Mouse (Mus musculus) midbrain, embryonic 10.5 days (tissue): ENCODE data around the gene Ncdn. TPM values are rescaled to one million over a fixed set of nuclear protein-coding genes. Genes with fewer than 3 reads are reported as not detected.

Experiments
- DNase-seq: peaks from one replicate; pipeline ENCODE4 v3.0.0-alpha.2; 2017; ENCODE audit warnings: low spot score
- H3K27ac ChIP-seq: fragments of 300-500 bp; sonication (generic); replicated peaks from 2 replicates; pipeline ENCODE4 v1.5.1; 2016; ENCODE audit warnings: mild to moderate bottlenecking
- H3K27me3 ChIP-seq: fragments of 300-500 bp; sonication (generic); 2 replicates; pipeline ENCODE4 v1.6.1; 2016; ENCODE audit warnings: low read depth, mild to moderate bottlenecking; ENCODE audit not compliant: poor library complexity, severe bottlenecking
- H3K36me3 ChIP-seq: fragments of 300-500 bp; sonication (generic); 2 replicates; pipeline ENCODE4 v1.6.1; 2016; ENCODE audit warnings: mild to moderate bottlenecking, moderate library complexity
- H3K4me1 ChIP-seq: fragments of 300-500 bp; sonication (generic); 2 replicates; pipeline ENCODE4 v1.6.1; 2016
- H3K4me3 ChIP-seq: fragments of 300-500 bp; sonication (generic); 2 replicates; pipeline ENCODE4 v1.5.1; 2016; ENCODE audit warnings: mild to moderate bottlenecking, moderate library complexity
- H3K9me3 ChIP-seq: fragments of 300-500 bp; sonication (generic); replicated peaks from 2 replicates; pipeline ENCODE4 v1.6.1; 2016; ENCODE audit warnings: mild to moderate bottlenecking
- WGBS: fragments of 180-500 bp; shearing (Covaris S2); methylation state at CpG from one replicate; pipeline ENCODE4 v1.1.7; 2016; 5-methylcytosine and 5-hydroxymethylcytosine counted together
- polyA plus RNA-seq: library from polyadenylated mRNA; unstranded; fragments of >200 nt; fragmentation: Nextera tagmentation; extraction: Ambion mirVana; gene quantifications from 2 replicates; pipeline ENCODE4 v1.2.1, GENCODE M21; 2016

The Ncdn gene
- polyA plus RNA-seq, 1 experiment from 2014 or later: 33.5 TPM

DNA sequence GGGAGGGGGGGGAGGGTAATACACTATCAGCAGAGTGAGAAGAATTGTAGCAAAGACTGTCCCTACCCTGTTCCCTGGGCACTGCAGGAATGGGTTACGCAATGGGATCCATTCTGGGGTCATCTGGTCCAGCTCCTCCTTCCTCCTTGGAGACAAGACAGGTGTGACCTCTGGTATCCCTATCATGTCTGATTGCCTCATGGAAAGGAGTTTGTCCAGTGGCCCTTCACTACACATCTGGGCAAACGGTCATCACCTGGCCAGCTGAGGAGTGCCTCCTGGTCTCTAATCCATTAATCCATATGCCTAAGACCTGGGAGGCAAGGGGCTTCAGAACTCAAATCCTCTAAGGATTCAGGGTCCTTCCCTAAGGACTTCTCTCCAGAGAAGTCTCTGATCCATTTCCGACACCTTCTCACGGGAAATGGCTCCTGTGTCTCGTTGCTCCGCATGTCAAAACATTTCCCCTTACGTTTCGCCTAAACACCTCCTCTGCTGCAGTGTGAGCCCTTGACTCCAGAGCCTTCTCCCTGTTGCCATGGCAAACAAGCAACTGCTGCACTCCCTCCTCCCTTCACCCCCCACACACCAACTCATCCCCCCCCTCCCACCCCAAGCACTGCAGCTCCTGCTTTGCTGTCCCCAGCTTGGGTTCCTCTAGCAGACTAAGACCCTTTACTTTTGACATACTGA, 2.2 kb downstream of the Ncdn start:
- H3K27ac ChIP-seq: no peak overlapping the region
- H3K4me1 ChIP-seq: peaks cover 60% of the 10 kb centered on the region
- peaks cover 17% of the 10 kb centered on the region for H3K27me3 ChIP-seq
- H3K36me3 ChIP-seq: peaks cover 50% of the 10 kb centered on the region
- no peak for DNase-seq
- H3K9me3 ChIP-seq: no peaks in the 10 kb centered on the region
- peak overlapping the region; percentile 95 for H3K4me3 ChIP-seq
- WGBS: 78% methylated on average over 8 of the region's 8 CpGs

DNA sequence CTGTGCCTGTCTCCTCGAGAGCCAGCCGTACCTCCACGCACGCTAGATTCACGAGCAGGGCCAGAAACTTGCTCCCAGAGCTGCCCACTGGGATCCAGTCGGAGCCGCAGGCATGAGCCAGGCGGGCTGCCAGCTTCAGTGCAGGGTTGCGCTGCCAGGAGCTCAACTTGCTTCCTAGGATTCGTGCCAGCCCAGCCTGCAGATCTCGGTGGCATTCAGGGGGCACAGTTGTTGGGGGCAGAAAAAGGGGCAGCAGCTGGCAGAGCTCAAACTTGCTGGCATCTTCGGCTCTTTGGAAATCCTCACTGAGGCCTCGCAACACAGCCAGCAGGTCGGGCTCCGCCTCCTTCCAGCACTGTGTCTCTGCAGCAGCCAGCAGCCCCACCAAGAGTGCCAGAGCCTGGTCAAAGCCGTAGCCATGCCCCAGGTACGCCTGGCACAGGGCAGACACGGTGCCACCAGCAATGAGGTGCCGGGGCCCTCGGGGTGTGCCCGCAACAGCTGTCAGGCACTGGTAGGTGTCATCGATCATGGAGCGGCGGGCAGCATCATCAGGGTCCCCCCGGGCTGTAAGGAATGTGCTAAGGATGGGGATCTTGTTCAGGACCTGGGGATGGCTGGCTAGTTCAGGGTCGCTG, 3.1 kb downstream of the Ncdn start:
- no peak overlapping the region for H3K4me3 ChIP-seq
- peaks cover 59% of the 10 kb centered on the region for H3K4me1 ChIP-seq
- no peak overlapping the region for H3K27ac ChIP-seq
- no peak for DNase-seq
- WGBS: 92% methylated on average over 26 of the region's 26 CpGs
- H3K9me3 ChIP-seq: no peaks in the 10 kb centered on the region
- H3K36me3 ChIP-seq: peaks cover 58% of the 10 kb centered on the region
- peaks cover 26% of the 10 kb centered on the region for H3K27me3 ChIP-seq

DNA sequence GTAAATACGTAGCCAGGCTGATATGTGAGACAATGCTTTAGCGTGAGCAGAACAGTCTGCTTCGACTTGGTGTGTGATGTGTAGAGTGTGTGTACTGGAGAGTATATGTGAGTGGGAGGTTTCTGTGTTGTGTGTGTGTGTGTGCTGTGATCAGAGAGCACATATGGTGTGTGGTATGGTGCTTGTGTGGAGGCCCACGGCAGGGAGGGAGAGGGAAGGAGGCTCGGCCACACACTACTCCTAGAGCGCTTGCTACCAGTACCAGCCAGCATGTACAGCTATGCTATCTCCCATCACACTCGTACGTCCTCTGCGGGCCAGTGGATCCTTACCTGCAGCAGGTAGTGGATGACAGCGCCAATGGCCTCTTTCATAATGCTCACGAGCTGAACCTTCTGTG, 3.7 kb downstream of the Ncdn start:
- Histone ChIP-seq H3K27ac (no peak overlapping the region), H3K9me3 (no peaks in the 10 kb centered on the region), H3K27me3 (peaks cover 32% of the 10 kb centered on the region), H3K36me3 (peaks cover 65% of the 10 kb centered on the region), H3K4me3 (no peak overlapping the region), H3K4me1 (peaks cover 57% of the 10 kb centered on the region)
- DNase-seq: no peak
- 91% methylated on average over 11 of the region's 11 CpGs for WGBS

DNA sequence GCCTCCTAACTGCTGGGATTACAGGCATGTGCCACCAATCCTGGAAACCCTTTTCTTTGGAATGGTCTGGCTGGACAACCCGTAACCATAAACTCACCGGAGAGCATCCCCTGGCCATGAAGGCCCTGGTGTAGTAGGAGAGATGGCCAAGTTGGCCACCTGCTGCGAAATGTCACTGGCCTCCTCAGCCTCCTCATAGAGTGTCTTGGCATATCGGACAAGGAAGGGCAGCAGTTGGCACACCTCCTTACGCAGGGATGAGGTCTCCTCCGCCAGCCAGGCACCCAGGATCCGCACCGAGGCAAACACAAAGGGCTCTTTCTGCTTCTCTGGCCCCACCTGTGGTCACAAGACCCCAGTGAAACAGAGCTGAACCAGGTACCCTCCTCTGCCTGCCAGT, 4.9 kb downstream of the Ncdn start:
- Histone ChIP-seq H3K9me3 (no peaks in the 10 kb centered on the region), H3K27me3 (peaks cover 44% of the 10 kb centered on the region), H3K36me3 (peaks cover 70% of the 10 kb centered on the region), H3K4me3 (no peak overlapping the region), H3K4me1 (peaks cover 59% of the 10 kb centered on the region), H3K27ac (no peak overlapping the region)
- WGBS: 96% methylated on average over 8 of the region's 8 CpGs
- DNase-seq: no peak

DNA sequence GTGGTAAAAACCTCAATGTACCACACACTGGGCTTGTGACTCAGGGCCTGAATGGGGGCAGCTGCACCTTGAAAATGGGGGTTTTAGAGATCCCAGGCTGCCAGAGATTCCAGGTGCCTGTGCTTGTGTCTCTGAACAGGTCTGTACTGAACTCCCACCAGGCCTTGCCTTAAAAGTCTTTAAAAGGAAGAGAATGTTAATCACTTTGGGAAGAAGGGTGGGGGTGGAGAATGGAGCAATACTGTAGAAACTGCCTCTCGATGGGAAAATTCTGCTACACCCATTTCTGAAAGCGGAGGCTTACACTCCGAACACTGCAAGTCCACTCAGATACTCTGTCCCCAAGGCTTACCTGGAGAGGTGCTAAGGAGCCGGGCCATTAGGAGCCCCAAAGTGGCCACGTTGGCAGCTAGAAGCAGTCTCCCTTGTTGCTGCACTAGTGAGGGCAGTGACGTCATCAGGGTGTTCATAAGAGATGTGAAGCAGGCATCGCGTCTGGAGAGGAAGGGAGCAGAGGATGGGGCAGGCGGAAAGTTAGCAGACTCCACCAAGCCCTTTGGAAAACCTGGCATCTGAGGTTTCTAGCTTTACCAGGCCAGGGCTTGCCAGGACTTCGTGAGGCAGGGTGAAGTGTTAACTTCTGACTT, 6.9 kb downstream of the Ncdn start:
- DNase-seq: no peak
- WGBS: 88% methylated on average over 10 of the region's 10 CpGs
- H3K4me1 ChIP-seq: peaks cover 50% of the 10 kb centered on the region
- H3K27ac ChIP-seq: no peak overlapping the region
- H3K9me3 ChIP-seq: no peaks in the 10 kb centered on the region
- H3K36me3 ChIP-seq: peaks cover 70% of the 10 kb centered on the region
- no peak overlapping the region for H3K4me3 ChIP-seq
- peaks cover 57% of the 10 kb centered on the region for H3K27me3 ChIP-seq

DNA sequence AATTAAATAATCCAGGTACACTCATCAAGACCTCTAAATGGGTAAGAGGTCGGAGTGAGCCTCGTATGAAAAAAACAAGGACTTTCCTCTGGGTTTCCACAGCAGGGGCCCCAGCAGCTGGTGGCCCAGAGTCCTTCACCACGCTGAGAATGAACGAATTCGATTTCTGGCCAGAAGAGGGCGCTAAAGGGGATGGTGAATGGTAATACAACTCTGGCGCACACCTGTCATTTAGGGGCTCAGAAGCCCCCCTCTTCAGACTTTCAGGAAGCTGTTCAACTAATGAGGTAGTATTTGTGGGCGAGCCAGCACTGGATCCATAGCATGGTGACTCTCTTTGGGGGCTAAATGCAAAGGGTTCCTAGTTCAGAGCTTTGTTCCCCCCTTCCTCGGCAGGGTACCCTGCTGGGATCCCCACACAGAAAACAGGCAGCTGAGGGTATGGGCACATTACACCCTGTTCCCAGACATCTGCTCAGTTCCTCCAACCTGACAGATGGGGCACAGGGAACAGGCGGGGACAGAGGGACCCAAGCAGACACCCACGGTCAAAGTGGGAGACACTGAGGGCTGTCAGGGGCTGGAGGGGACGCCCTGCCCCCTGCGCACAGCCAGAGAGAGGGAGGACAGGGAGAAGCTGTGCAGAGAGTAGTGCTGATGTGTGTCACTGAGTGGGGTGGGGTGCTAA, 7.6 kb downstream of the Ncdn start:
- peak; percentile 47 for DNase-seq
- 43% methylated on average over 13 of the region's 13 CpGs for WGBS
- Histone ChIP-seq H3K4me1 (peaks cover 43% of the 10 kb centered on the region), H3K9me3 (no peaks in the 10 kb centered on the region), H3K27me3 (peaks cover 58% of the 10 kb centered on the region), H3K27ac (no peak overlapping the region), H3K36me3 (peaks cover 66% of the 10 kb centered on the region), H3K4me3 (no peak overlapping the region)

DNA sequence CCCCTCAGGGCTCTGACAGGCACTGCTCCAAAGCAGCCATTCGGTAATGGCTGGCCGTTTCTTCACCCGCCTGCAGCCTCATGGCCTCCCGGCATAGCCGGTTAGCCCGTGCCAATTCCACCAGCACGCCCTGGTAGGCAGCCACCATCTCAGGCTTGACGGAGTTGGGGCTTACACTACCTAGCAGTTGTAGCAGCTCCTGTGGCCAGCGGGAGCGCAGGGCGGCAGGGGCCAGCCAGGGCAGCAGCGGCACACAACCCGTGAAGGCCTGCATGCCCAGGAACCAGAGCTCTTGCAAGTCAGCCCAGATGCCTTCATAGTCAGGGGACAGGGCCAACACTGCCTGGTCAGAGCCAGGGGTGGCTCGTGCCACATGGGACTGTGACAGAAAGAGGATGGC, 8.4 kb downstream of the Ncdn start:
- no peak for DNase-seq

DNA sequence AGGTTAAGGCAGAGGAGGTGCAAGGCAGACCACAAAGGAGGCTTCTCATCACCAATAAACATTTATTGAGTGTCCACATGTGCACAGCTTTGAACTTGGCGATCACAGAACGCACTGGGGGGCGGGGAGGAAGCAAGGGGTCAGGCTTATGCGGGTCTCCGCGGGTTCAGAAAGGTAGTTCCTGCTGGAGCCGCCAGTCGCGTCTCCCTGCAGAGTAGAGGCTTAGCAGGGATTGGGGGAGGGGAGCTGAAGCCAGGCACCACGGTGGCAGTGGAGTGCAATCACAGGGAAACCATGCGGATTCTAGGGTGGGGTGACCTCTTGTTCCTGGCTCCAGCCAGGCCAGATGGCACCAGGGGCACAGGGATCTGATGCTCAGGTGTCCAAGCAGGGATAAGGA, 9.5 kb downstream of the Ncdn start:
- Histone ChIP-seq H3K27me3 (peaks cover 76% of the 10 kb centered on the region), H3K36me3 (peaks cover 47% of the 10 kb centered on the region), H3K9me3 (no peaks in the 10 kb centered on the region), H3K4me3 (no peak overlapping the region), H3K27ac (no peak overlapping the region), H3K4me1 (peaks cover 34% of the 10 kb centered on the region)
- 3% methylated on average over 11 of the region's 11 CpGs for WGBS
- DNase-seq: peak; percentile 45

More for the DNA sequence above, 8.4 kb downstream of the Ncdn start:
- Histone ChIP-seq H3K27me3 (peaks cover 65% of the 10 kb centered on the region), H3K4me3 (no peak overlapping the region), H3K36me3 (peaks cover 58% of the 10 kb centered on the region), H3K4me1 (peaks cover 42% of the 10 kb centered on the region), H3K27ac (no peak overlapping the region), H3K9me3 (no peaks in the 10 kb centered on the region)
- WGBS: 90% methylated on average over 14 of the region's 14 CpGs

DNA sequence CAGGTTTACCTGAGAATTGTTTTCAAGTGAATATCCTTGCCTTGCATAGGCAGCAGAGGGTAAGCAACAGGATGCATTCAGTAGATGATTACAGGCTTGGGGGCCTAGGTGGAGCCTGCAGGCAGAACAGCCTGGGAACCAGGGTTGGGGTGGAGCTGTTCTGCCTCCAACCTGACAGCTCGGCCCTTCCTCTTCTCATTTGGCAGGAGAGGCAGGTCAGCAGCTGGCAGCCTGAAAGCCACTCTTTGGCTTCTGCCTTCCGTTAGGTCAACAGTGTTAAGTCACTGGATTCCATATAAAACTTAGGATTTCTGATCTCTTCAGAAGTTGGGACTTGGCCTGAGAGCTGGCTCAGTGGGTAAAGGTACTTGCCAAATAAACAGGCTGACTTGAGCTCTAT, 10.3 kb downstream of the Ncdn start:
- DNase-seq: no peak
- Histone ChIP-seq H3K4me1 (peaks cover 29% of the 10 kb centered on the region), H3K9me3 (no peaks in the 10 kb centered on the region), H3K36me3 (peaks cover 39% of the 10 kb centered on the region), H3K4me3 (no peak overlapping the region), H3K27ac (no peak overlapping the region), H3K27me3 (peaks cover 83% of the 10 kb centered on the region)
- WGBS: 59% methylated on average over 2 of the region's 2 CpGs

DNA sequence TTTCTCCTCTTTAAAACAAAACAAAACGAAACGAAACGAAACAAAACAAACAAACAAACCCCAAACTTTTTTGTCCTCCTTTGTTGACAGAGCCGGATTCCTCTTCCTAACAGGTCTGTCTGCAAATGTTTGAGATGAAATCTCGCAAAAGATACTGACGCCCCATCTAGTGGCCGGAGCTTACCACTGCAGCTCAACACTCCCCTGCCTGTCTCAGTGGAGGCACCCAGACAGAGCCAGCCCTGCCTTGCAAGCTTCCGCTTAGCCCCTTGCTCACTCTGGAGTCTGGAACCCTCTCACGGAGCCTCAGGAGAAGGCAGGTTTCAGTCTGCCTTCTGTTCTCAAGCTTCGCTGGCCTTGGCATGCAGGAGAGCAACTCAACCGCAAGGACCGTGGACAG, 11.8 kb downstream of the Ncdn start:
- peak; percentile 85 for DNase-seq
- Histone ChIP-seq H3K36me3 (peaks cover 25% of the 10 kb centered on the region), H3K4me3 (no peak overlapping the region), H3K4me1 (peaks cover 29% of the 10 kb centered on the region), H3K9me3 (no peaks in the 10 kb centered on the region), H3K27ac (no peak overlapping the region), H3K27me3 (peaks cover 96% of the 10 kb centered on the region)
- 5% methylated on average over 12 of the region's 12 CpGs for WGBS

DNA sequence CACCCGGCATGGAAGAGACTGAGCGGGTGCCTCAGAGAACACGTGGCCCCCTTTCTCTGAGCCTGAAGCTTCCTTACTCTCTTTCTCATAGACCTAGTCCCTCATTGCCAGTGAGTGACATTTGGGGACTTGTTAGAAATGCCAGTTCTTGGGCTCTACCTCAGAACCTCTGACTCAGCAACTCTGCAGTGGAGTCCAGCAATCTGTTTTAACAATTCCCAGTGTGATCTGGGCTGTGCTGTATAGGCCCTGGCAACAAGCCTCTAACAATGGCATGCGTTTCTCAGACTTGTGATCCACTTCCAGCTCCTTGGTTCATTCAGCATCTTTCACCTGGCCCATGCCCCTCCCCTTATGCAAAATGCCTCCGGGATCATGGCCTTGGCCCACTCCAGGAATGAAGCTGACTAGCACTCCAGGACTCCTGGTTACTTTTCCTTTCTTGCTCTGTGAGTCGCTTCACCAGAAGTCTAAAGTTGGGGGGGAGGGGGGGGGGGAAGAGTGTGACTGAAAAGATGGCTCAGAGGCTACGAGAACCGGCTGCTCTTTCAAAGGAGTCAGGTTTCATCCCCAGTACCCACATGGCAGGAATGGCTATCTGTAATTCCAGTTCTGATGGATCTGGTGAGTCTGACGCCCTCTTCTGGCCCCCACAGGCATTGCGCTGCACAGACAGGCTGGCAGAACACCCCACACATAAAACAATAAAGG, 13.1 kb downstream of the Ncdn start:
- Histone ChIP-seq H3K36me3 (peaks cover 11% of the 10 kb centered on the region), H3K27me3 (peaks cover 96% of the 10 kb centered on the region), H3K9me3 (no peaks in the 10 kb centered on the region), H3K27ac (no peak overlapping the region), H3K4me1 (peaks cover 43% of the 10 kb centered on the region), H3K4me3 (no peak overlapping the region)
- WGBS: 16% methylated on average over 10 of the region's 10 CpGs
- peak; percentile 58 for DNase-seq

DNA sequence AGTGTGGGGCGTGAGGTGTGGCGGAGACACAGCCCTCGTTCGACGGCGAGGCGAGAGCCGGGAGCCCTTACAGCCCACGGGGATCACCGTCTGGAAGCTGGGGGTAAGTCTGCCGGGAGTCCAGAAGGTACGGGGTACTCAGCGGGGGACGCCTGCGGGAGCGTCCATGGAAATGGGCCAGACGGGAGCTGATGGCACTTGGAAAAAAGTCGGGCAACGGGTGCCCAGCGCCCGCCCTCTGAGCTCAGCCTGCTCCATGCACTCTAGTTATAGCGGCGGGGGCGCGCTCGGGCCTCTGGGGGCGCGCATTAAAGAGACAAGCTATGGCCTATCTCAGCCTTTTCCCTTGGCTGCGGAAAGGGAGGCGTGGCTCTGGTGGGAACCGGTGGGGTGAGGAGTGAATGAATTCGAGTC, 17.2 kb downstream of the Ncdn start, which contains the start of gene Tfap2e:
Gene Tfap2e, minus strand, starts transcription at position 240 of the 414 bp plus-strand sequence.
- peak; percentile 53 for DNase-seq
- peak within 1 kb of the TSS; percentile 52 for H3K27ac ChIP-seq

More for the DNA sequence above, 17.2 kb downstream of the Ncdn start, which contains the start of gene Tfap2e:
- no peaks in the 10 kb centered on the region for H3K9me3 ChIP-seq
- WGBS: 2% methylated on average over 32 of the region's 32 CpGs
- peaks cover 39% of the 10 kb centered on the region for H3K4me1 ChIP-seq
- H3K36me3 ChIP-seq: no peaks in the 10 kb centered on the region
- peak within 1 kb of the TSS; percentile 45 for H3K4me3 ChIP-seq
- peaks cover 98% of the 10 kb centered on the region for H3K27me3 ChIP-seq
